Mouse (Mus musculus) limb, embryonic 11.5 days (tissue): ENCODE data around the gene Eif2ak3. TPM values are rescaled to one million over a fixed set of nuclear protein-coding genes. Genes with fewer than 3 reads are reported as not detected.

Source experiments
- ATAC-seq: fragments of 200-750 bp; cut with Nextera tagmentation; 2 replicates; pipeline ENCODE4 v1.8.0; 2017; ENCODE audit warnings: low read depth; ENCODE audit not compliant: insufficient number of reproducible peaks, low FRiP score, low TSS enrichment
- DNase-seq: peaks from one replicate; pipeline ENCODE4 v3.0.0-alpha.2; 2015; ENCODE audit warnings: low spot score
- H3K27ac ChIP-seq: fragments of 300-500 bp; sonication (generic); replicated peaks from 2 replicates; pipeline ENCODE4 v1.5.1; 2014; ENCODE audit warnings: low read depth, mild to moderate bottlenecking, low read length
- H3K27me3 ChIP-seq: fragments of 300-500 bp; sonication (generic); 2 replicates; pipeline ENCODE4 v1.6.1; 2014; ENCODE audit warnings: mild to moderate bottlenecking, low read length, mixed read lengths; ENCODE audit not compliant: control insufficient read depth, insufficient read depth
- H3K36me3 ChIP-seq: fragments of 300-500 bp; sonication (generic); 2 replicates; pipeline ENCODE4 v1.6.1; 2014; ENCODE audit warnings: mild to moderate bottlenecking, low read length, moderate library complexity, mixed read lengths; ENCODE audit not compliant: control insufficient read depth, insufficient read depth
- H3K4me1 ChIP-seq: fragments of 300-500 bp; sonication (generic); 2 replicates; pipeline ENCODE4 v1.6.1; 2014; ENCODE audit warnings: low read length, mixed read lengths; ENCODE audit not compliant: control insufficient read depth, insufficient read depth
- H3K4me2 ChIP-seq: fragments of 300-500 bp; sonication (generic); 2 replicates; pipeline ENCODE4 v1.6.1; 2014; ENCODE audit warnings: low read depth, mild to moderate bottlenecking, moderate library complexity; ENCODE audit not compliant: severe bottlenecking
- H3K4me3 ChIP-seq: fragments of 300-500 bp; sonication (generic); 2 replicates; pipeline ENCODE4 v1.5.1; 2014; ENCODE audit warnings: low read depth, low read length
- H3K9ac ChIP-seq: fragments of 300-500 bp; sonication (generic); 2 replicates; pipeline ENCODE4 v1.6.1; 2014; ENCODE audit warnings: mild to moderate bottlenecking, low read length
- H3K9me3 ChIP-seq: fragments of 300-500 bp; sonication (generic); 2 replicates; pipeline ENCODE4 v1.6.1; 2016; ENCODE audit warnings: low read length; ENCODE audit not compliant: control insufficient read depth
- WGBS: fragments of 180-500 bp; shearing (Covaris S2); extraction: QIAGEN DNeasy Blood & Tissue Kit; methylation state at CpG from one replicate; pipeline ENCODE4 v1.1.7; 2014; 5-methylcytosine and 5-hydroxymethylcytosine counted together
- polyA plus RNA-seq: library from polyadenylated mRNA; unstranded; fragments of >200 nt; fragmentation: Nextera tagmentation; extraction: Ambion mirVana; gene quantifications from 2 replicates; pipeline ENCODE4 v1.2.1, GENCODE M21; 2014

Eif2ak3 gene
- polyA plus RNA-seq, 1 experiment from 2014 or later: 8.7 TPM

GRCm38 (mm10) chr6:70824085-70824986 lies 20.0 kb upstream of the Eif2ak3 start:
- ATAC-seq (peak; percentile 83), DNase-seq (peak; percentile 65)
- Histone ChIP-seq H3K9ac (peak overlapping the region; percentile 40), H3K27ac (no peak overlapping the region), H3K4me2 (peak overlapping the region; percentile 71), H3K27me3 (no peaks in the 10 kb centered on the region), H3K36me3 (no peaks in the 10 kb centered on the region), H3K4me3 (peak overlapping the region; percentile 33), H3K4me1 (peaks cover 4% of the 10 kb centered on the region; the same call in 1 of the 2 replicates), H3K9me3 (no peaks in the 10 kb centered on the region)
- 8% methylated on average over 23 of the region's 23 CpGs for WGBS

DNA sequence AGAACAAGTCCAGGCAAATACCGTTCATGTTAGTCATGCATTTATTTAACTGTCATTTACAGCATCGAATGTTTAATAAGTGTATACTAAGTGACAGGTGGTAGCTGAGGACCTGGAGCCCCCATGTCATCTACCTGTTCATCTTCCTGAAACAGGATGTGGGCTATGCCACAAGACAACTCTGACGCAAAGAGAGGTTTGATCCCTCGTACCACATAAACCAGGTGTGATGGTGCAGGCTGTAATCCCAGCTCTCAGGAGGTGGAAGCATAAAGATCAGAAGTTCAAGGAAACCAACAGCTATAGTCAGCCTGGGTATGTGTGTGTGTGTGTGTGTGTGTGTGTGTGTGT lies 19.4 kb upstream of the Eif2ak3 start:
- Histone ChIP-seq H3K36me3 (no peaks in the 10 kb centered on the region), H3K9me3 (no peaks in the 10 kb centered on the region), H3K4me1 (peaks cover 4% of the 10 kb centered on the region; the same call in 1 of the 2 replicates), H3K4me3 (peak overlapping the region; percentile 33), H3K4me2 (peak overlapping the region; percentile 71), H3K27me3 (no peaks in the 10 kb centered on the region), H3K27ac (no peak overlapping the region), H3K9ac (no peak overlapping the region)
- 46% methylated on average over 4 of the region's 4 CpGs for WGBS
- 0 out of 2 replicates have a peak, but pooled peaks have one; percentile 15 for ATAC-seq
- no peak for DNase-seq

GRCm38 (mm10) chr6:70829451-70829850 lies 14.9 kb upstream of the Eif2ak3 start:
- DNase-seq: no peak
- no peak overlapping the region for H3K27ac ChIP-seq
- no peak overlapping the region for H3K4me2 ChIP-seq
- peaks cover 3% of the 10 kb centered on the region; the same call in 1 of the 2 replicates for H3K4me1 ChIP-seq
- no peaks in the 10 kb centered on the region for H3K9me3 ChIP-seq
- no peaks in the 10 kb centered on the region for H3K36me3 ChIP-seq
- no peak overlapping the region for H3K4me3 ChIP-seq
- H3K27me3 ChIP-seq: no peaks in the 10 kb centered on the region
- H3K9ac ChIP-seq: no peak overlapping the region
- 42% methylated on average over 2 of the region's 2 CpGs for WGBS
- ATAC-seq: no peak

- Histone ChIP-seq H3K4me3 (no peak overlapping the region), H3K9ac (no peak overlapping the region), H3K27ac (no peak overlapping the region), H3K36me3 (no peaks in the 10 kb centered on the region), H3K27me3 (no peaks in the 10 kb centered on the region), H3K4me2 (no peak overlapping the region), H3K9me3 (no peaks in the 10 kb centered on the region), H3K4me1 (no peaks in the 10 kb centered on the region)
- DNase-seq (no peak), ATAC-seq (no peak)
- 78% methylated on average over 3 of the region's 3 CpGs for WGBS
Measured at GRCm38 (mm10) chr6:70830552-70830951, 13.8 kb upstream of the Eif2ak3 start.

DNA sequence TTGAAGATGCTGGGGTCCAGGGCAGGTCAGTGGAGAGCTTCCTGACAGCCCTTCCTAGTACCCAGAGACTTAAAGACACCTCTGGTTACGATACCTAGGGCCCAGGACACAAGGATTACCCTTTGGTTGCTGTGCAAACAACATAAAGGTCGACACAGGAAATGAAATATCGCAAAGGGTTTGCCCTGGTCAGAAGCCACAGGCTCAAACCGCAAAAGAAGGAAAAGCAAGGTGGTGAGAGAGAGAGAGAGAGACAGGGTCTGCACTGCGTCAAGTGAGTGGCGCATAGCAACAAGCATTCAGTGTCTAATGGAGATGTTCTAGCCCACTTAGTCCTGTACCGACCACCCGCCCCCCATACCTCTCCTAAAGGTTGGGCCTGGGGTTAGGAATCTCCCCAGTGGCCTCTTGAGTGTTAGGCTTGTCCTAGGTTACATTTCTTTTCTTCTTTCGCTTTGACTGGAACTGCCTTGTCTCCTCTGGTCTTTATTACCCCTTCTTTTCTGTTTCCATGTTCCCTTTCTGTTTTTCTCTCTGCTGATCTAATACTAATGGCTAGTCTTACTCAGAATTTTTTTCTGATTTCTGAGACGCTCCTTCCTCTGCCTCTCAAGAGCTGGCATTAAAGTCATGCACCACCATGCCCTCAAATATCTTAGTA lies 13.0 kb upstream of the Eif2ak3 start:
- no peak overlapping the region for H3K9ac ChIP-seq
- ATAC-seq (no peak), DNase-seq (no peak)
- no peaks in the 10 kb centered on the region for H3K36me3 ChIP-seq
- no peaks in the 10 kb centered on the region for H3K4me1 ChIP-seq
- H3K27ac ChIP-seq: no peak overlapping the region
- no peak overlapping the region for H3K4me2 ChIP-seq
- H3K9me3 ChIP-seq: no peaks in the 10 kb centered on the region
- no peaks in the 10 kb centered on the region for H3K27me3 ChIP-seq
- no peak overlapping the region for H3K4me3 ChIP-seq
- 72% methylated on average over 10 of the region's 10 CpGs for WGBS

- H3K9ac ChIP-seq: no peak overlapping the region
- no peaks in the 10 kb centered on the region for H3K4me1 ChIP-seq
- ATAC-seq (no peak), DNase-seq (no peak)
- H3K36me3 ChIP-seq: no peaks in the 10 kb centered on the region
- no peaks in the 10 kb centered on the region for H3K27me3 ChIP-seq
- H3K27ac ChIP-seq: no peak overlapping the region
- no peaks in the 10 kb centered on the region for H3K9me3 ChIP-seq
- H3K4me2 ChIP-seq: no peak overlapping the region
- H3K4me3 ChIP-seq: no peak overlapping the region
- 77% methylated on average over 2 of the region's 2 CpGs for WGBS
Measured at GRCm38 (mm10) chr6:70837297-70837696, 7.0 kb upstream of the Eif2ak3 start.

DNA sequence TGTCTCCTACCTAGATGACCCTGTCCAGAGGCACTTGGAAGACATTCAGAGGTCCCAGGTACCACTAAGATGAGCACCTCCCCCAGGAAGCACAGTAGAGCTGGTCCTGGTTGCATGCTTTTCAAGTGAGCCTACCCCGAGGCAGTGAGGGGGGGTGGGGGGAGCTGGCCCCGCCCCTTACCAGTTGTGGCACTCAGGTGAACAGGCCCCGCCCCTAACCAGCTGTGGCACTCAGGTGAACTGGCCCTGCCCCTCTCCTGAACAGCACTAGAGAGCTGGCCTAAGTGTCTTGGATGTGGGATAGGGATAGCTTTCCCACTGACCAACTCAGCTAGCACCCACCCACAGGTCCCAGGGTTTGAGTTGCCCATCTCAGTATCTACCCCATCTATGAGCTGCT lies 5.8 kb upstream of the Eif2ak3 start:
- H3K4me1 ChIP-seq: no peaks in the 10 kb centered on the region
- 45% methylated on average over 3 of the region's 3 CpGs for WGBS
- H3K27ac ChIP-seq: no peak overlapping the region
- no peak overlapping the region for H3K9ac ChIP-seq
- H3K4me2 ChIP-seq: no peak overlapping the region
- no peaks in the 10 kb centered on the region for H3K36me3 ChIP-seq
- DNase-seq (no peak), ATAC-seq (no peak)
- no peak overlapping the region for H3K4me3 ChIP-seq
- no peaks in the 10 kb centered on the region for H3K9me3 ChIP-seq
- H3K27me3 ChIP-seq: no peaks in the 10 kb centered on the region

- Histone ChIP-seq H3K27me3 (no peaks in the 10 kb centered on the region), H3K4me1 (no peaks in the 10 kb centered on the region), H3K4me3 (no peak overlapping the region), H3K36me3 (no peaks in the 10 kb centered on the region), H3K9ac (no peak overlapping the region), H3K9me3 (no peaks in the 10 kb centered on the region), H3K4me2 (no peak overlapping the region), H3K27ac (no peak overlapping the region)
- 75% methylated on average over 5 of the region's 5 CpGs for WGBS
- DNase-seq (no peak), ATAC-seq (no peak)
Measured at GRCm38 (mm10) chr6:70840281-70840680, 4.0 kb upstream of the Eif2ak3 start.
